Mouse (Mus musculus) MEL (cell line): ENCODE measurements at regions not wholly inside any gene's neighbourhood (a gene's known extent, or its start where the extent isn't known, plus 50 kb on each side); places are given as distances from the start of the nearest gene placed in this dataset.

ENCODE experiments used
- DNase-seq: peaks from one replicate; pipeline ENCODE4 v3.0.0; 2011; ENCODE audit warnings: low read depth, low spot score
- H3K27ac ChIP-seq: 2 replicates; pipeline ENCODE4 v1.5.1; 2012; ENCODE audit warnings: low read depth, mild to moderate bottlenecking, control low read depth, low read length, moderate library complexity; ENCODE audit not compliant: control insufficient read depth
- H3K27me3 ChIP-seq, 2 experiments: fragments of 150-350 bp in 1 of 2; sonication (generic) in 1 of 2; 2 replicates each; pipeline ENCODE4 v1.6.1; 2012; ENCODE audit warnings: low read length in 2 of 2, mild to moderate bottlenecking in 2 of 2, improper control_type of control experiment in 1 of 2, moderate library complexity in 1 of 2; ENCODE audit not compliant: insufficient read depth in 2 of 2, control insufficient read depth in 1 of 2
- H3K36me3 ChIP-seq, 2 experiments: 2 replicates each; pipeline ENCODE4 v1.6.1; 2012 to 2014; ENCODE audit warnings: low read length in 2 of 2, improper control_type of control experiment in 1 of 2, inconsistent platforms in 1 of 2, mild to moderate bottlenecking in 1 of 2; ENCODE audit not compliant: insufficient read depth in 2 of 2, control insufficient read depth in 1 of 2
- H3K4me1 ChIP-seq, 2 experiments: fragments of 150-350 bp in 1 of 2; sonication (generic) in 1 of 2; 2 replicates each; pipeline ENCODE4 v1.6.1; 2012; ENCODE audit warnings: low read length in 2 of 2, improper control_type of control experiment in 1 of 2, mild to moderate bottlenecking in 1 of 2; ENCODE audit not compliant: insufficient read depth in 2 of 2, control insufficient read depth in 1 of 2
- H3K4me3 ChIP-seq, 2 experiments: fragments of 150-350 bp in 1 of 2; sonication (generic) in 1 of 2; 2 replicates each; pipeline ENCODE4 v1.5.1; 2012; ENCODE audit warnings: low read depth in 2 of 2, low read length in 2 of 2, mild to moderate bottlenecking in 2 of 2, moderate library complexity in 2 of 2, control low read depth in 1 of 2, improper control_type of control experiment in 1 of 2; ENCODE audit not compliant: control insufficient read depth in 1 of 2, insufficient read depth in 1 of 2
- H3K79me2 ChIP-seq: 2 replicates; pipeline ENCODE4 v1.6.1; 2012; ENCODE audit warnings: mild to moderate bottlenecking, low read length, moderate library complexity; ENCODE audit not compliant: control insufficient read depth, poor library complexity, insufficient read depth
- H3K9ac ChIP-seq: 2 replicates; pipeline ENCODE4 v1.6.1; 2012; ENCODE audit warnings: low read depth, mild to moderate bottlenecking, control low read depth, low read length, moderate library complexity; ENCODE audit not compliant: control insufficient read depth, poor library complexity, severe bottlenecking
- H3K9me3 ChIP-seq: fragments of 150-350 bp; sonication (generic); replicated peaks from 2 replicates; pipeline ENCODE4 v1.6.1; 2012; ENCODE audit warnings: mild to moderate bottlenecking, low read length, improper control_type of control experiment, moderate library complexity; ENCODE audit not compliant: insufficient read depth
- CHD1 ChIP-seq: IDR thresholded peaks from 2 replicates; pipeline ENCODE4 v1.6.1; 2012; ENCODE audit warnings: low read depth, mild to moderate bottlenecking, inconsistent platforms, low read length, improper control_type of control experiment
- CHD2 ChIP-seq: IDR thresholded peaks from 2 replicates; pipeline ENCODE4 v1.6.1; 2011; ENCODE audit warnings: low read length, improper control_type of control experiment
- E2F4 ChIP-seq: IDR thresholded peaks from 2 replicates; pipeline ENCODE4 v1.6.1; 2011; ENCODE audit warnings: low read depth, low read length, improper control_type of control experiment, borderline replicate concordance
- EP300 ChIP-seq, 2 experiments: IDR thresholded peaks; 2 replicates each; pipeline ENCODE4 v1.6.1; 2011; ENCODE audit warnings: improper control_type of control experiment in 2 of 2, low read length in 2 of 2, low read depth in 1 of 2, mild to moderate bottlenecking in 1 of 2
- ETS1 ChIP-seq: IDR thresholded peaks from 2 replicates; pipeline ENCODE4 v1.6.1; 2012; ENCODE audit warnings: low read depth, mild to moderate bottlenecking, inconsistent platforms, low read length, improper control_type of control experiment, moderate library complexity
- GATA1 ChIP-seq: IDR thresholded peaks from 2 replicates; pipeline ENCODE4 v1.6.1; 2011; ENCODE audit warnings: low read depth, low read length, improper control_type of control experiment
- JUND ChIP-seq: IDR thresholded peaks from 2 replicates; pipeline ENCODE4 v1.6.1; 2011; ENCODE audit warnings: low read depth, mild to moderate bottlenecking, improper control_type of control experiment, low read length
- KAT2A ChIP-seq: conservative IDR thresholded peaks from 2 replicates; pipeline ENCODE4 v1.6.1; 2012; ENCODE audit warnings: low read depth, low read length, improper control_type of control experiment, inconsistent platforms
- MAFK ChIP-seq: IDR thresholded peaks from 2 replicates; pipeline ENCODE4 v1.6.1; 2011; ENCODE audit warnings: low read depth, mild to moderate bottlenecking, low read length, improper control_type of control experiment, borderline replicate concordance
- MAZ ChIP-seq: IDR thresholded peaks from 2 replicates; pipeline ENCODE4 v1.6.1; 2012; ENCODE audit warnings: low read depth, mild to moderate bottlenecking, inconsistent platforms, low read length, improper control_type of control experiment
- MEF2A ChIP-seq: IDR thresholded peaks from 2 replicates; pipeline ENCODE4 v1.6.1; 2014; ENCODE audit warnings: low read depth, mild to moderate bottlenecking, inconsistent platforms, low read length, improper control_type of control experiment; ENCODE audit not compliant: poor library complexity, insufficient replicate concordance, severe bottlenecking; ENCODE audit errors: extremely low read depth
- MXI1 ChIP-seq: IDR thresholded peaks from 2 replicates; pipeline ENCODE4 v1.6.1; 2011; ENCODE audit warnings: mild to moderate bottlenecking, low read depth, low read length, improper control_type of control experiment
- MYB ChIP-seq: IDR thresholded peaks from 2 replicates; pipeline ENCODE4 v1.6.1; 2011; ENCODE audit warnings: mild to moderate bottlenecking, low read depth, low read length, improper control_type of control experiment
- MYC ChIP-seq: IDR thresholded peaks from 2 replicates; pipeline ENCODE4 v1.6.1; 2011; ENCODE audit warnings: low read depth, mild to moderate bottlenecking, low read length, improper control_type of control experiment, moderate library complexity
- NELFE ChIP-seq: IDR thresholded peaks from 2 replicates; pipeline ENCODE4 v1.6.1; 2011; ENCODE audit warnings: low read depth, low read length, improper control_type of control experiment
- NRF1 ChIP-seq: IDR thresholded peaks from 2 replicates; pipeline ENCODE4 v1.6.1; 2014; ENCODE audit warnings: low read depth, mild to moderate bottlenecking, inconsistent platforms, low read length, improper control_type of control experiment, moderate library complexity; ENCODE audit not compliant: poor library complexity, insufficient read depth, severe bottlenecking
- POLR2A ChIP-seq, 2 experiments: IDR thresholded peaks; 2 replicates each; pipeline ENCODE4 v1.6.1; 2011 to 2012; ENCODE audit warnings: low read length in 2 of 2, mild to moderate bottlenecking in 2 of 2, control low read depth in 1 of 2, improper control_type of control experiment in 1 of 2, low read depth in 1 of 2, moderate library complexity in 1 of 2; ENCODE audit not compliant: control insufficient read depth in 1 of 2, insufficient read depth in 1 of 2, poor library complexity in 1 of 2
- POLR2AphosphoS5 ChIP-seq: IDR thresholded peaks from 2 replicates; pipeline ENCODE4 v1.6.1; 2012; ENCODE audit warnings: low read depth, borderline replicate concordance, mild to moderate bottlenecking, inconsistent platforms, low read length, moderate library complexity, mixed read lengths
- SIN3A ChIP-seq: IDR thresholded peaks from 2 replicates; pipeline ENCODE4 v1.6.1; 2012; ENCODE audit warnings: low read length, improper control_type of control experiment, inconsistent platforms
- SMC3 ChIP-seq: IDR thresholded peaks from 2 replicates; pipeline ENCODE4 v1.6.1; 2011; ENCODE audit warnings: low read depth, low read length, improper control_type of control experiment
- TBP ChIP-seq: IDR thresholded peaks from 2 replicates; pipeline ENCODE4 v1.8.0; 2011; ENCODE audit warnings: low read depth, low read length, improper control_type of control experiment
- TCF12 ChIP-seq: IDR thresholded peaks from 2 replicates; pipeline ENCODE4 v1.6.1; 2014; ENCODE audit warnings: low read depth, mild to moderate bottlenecking, inconsistent platforms, low read length, improper control_type of control experiment, moderate library complexity
- UBTF ChIP-seq: IDR thresholded peaks from 2 replicates; pipeline ENCODE4 v1.6.1; 2012; ENCODE audit warnings: low read depth, mild to moderate bottlenecking, inconsistent platforms, low read length, improper control_type of control experiment, moderate library complexity, borderline replicate concordance; ENCODE audit not compliant: insufficient read depth
- USF1 ChIP-seq: IDR thresholded peaks from 2 replicates; pipeline ENCODE4 v1.6.1; 2014; ENCODE audit warnings: low read depth, mild to moderate bottlenecking, inconsistent platforms, low read length, improper control_type of control experiment, moderate library complexity
- ZKSCAN1 ChIP-seq: IDR thresholded peaks from 2 replicates; pipeline ENCODE4 v1.6.1; 2012; ENCODE audit warnings: low read depth, mild to moderate bottlenecking, inconsistent platforms, low read length, improper control_type of control experiment, moderate library complexity
- ZMIZ1 ChIP-seq: IDR thresholded peaks from 2 replicates; pipeline ENCODE4 v1.6.1; 2012; ENCODE audit warnings: low read depth, mild to moderate bottlenecking, inconsistent platforms, low read length, improper control_type of control experiment, moderate library complexity
- ZNF384 ChIP-seq: IDR thresholded peaks from 2 replicates; pipeline ENCODE4 v1.6.1; 2012; ENCODE audit warnings: low read depth, mild to moderate bottlenecking, inconsistent platforms, low read length, improper control_type of control experiment

- TF ChIP-seq POLR2AphosphoS5 (no peak), ZNF384 (no peak), MYB (no peak), MXI1 (no peak), MYC (no peak), POLR2A (IDR thresholded peaks at IDR 0.05; ENCODE audit: control insufficient read depth in 1 of 2, insufficient read depth in 1 of 2, low read depth in 1 of 2, low read length in 2 of 2, poor library complexity in 1 of 2) (no peak), MAFK (no peak), ETS1 (no peak), ZMIZ1 (no peak), CHD1 (no peak), CHD2 (no peak), SMC3 (no peak), TCF12 (no peak)
- no peaks in the 10 kb centered on the region for H3K27me3 ChIP-seq
- no peaks in the 10 kb centered on the region for H3K4me1 ChIP-seq
- no peak overlapping the region for H3K9ac ChIP-seq
- no peak overlapping the region for H3K27ac ChIP-seq
- no peaks in the 10 kb centered on the region for H3K36me3 ChIP-seq
- H3K4me3 ChIP-seq = no peak overlapping the region
- no peaks in the 10 kb centered on the region for H3K9me3 ChIP-seq
- no peaks in the 10 kb centered on the region for H3K79me2 ChIP-seq
- peak; percentile 5 for DNase-seq
Measured at GRCm38 (mm10) chr16:42676406-42677075, 199.1 kb upstream of the Zbtb20 start.

- H3K9me3 ChIP-seq = no peaks in the 10 kb centered on the region
- no peaks in the 10 kb centered on the region for H3K79me2 ChIP-seq
- no peak overlapping the region for H3K4me3 ChIP-seq
- no peak for DNase-seq
- H3K27ac ChIP-seq = no peak overlapping the region
- H3K27me3 ChIP-seq = no peaks in the 10 kb centered on the region
- H3K9ac ChIP-seq = no peak overlapping the region
- TF ChIP-seq USF1 = no peak
- no peak for TF ChIP-seq EP300 (IDR thresholded peaks at IDR 0.05; ENCODE audit: low read depth in 1 of 2, low read length in 2 of 2)
- TF ChIP-seq CHD2 = no peak
- no peak for TF ChIP-seq SIN3A
- TF ChIP-seq GATA1 = no peak
- no peak for TF ChIP-seq ETS1
- no peak for TF ChIP-seq MXI1
- TF ChIP-seq TBP = no peak
- no peak for TF ChIP-seq NELFE
- no peak for TF ChIP-seq JUND
- no peak for TF ChIP-seq MAZ
- no peak for TF ChIP-seq KAT2A
- TF ChIP-seq MEF2A = no peak
- TF ChIP-seq NRF1 = no peak
- TF ChIP-seq UBTF = no peak
- no peak for TF ChIP-seq E2F4
- no peak for TF ChIP-seq MAFK
- no peak for TF ChIP-seq POLR2AphosphoS5
- no peak for TF ChIP-seq ZKSCAN1
- TF ChIP-seq, all 39 proteins: peak for 0
- Histone ChIP-seq H3K4me1 (no peaks in the 10 kb centered on the region), H3K36me3 (no peaks in the 10 kb centered on the region)
Measured at GRCm38 (mm10) chr16:42675031-42675430, 200.7 kb upstream of the Zbtb20 start.
